24 mouse cellular contexts compared by ENCODE assay signal in genomic region chr2:141800909-141801308, GRCm38 (mm10).
DNase-seq lines count a peak whose midpoint lies in the region; ATAC-seq and TF ChIP-seq lines count a peak whose summit lies in the region.
"Had no signal": no experiment of that assay in that cellular context is flagged by ENCODE, and none has a peak within 500 bp of the region (broad histone marks: within the 10 kb centered on the region; RNA-seq: fewer than 3 reads in every experiment).

No protein-coding gene starts in this region.

- ATAC-seq in stomach, postnatal 0 days (ENCODE audit: low FRiP score, low TSS enrichment) = peak; percentile 54; the same call in 1 of the 2 replicates
- ATAC-seq: activated CD4-positive, CD25-positive, alpha-beta regulatory T cell, adult 4 months; CD4-positive, CD25-positive, alpha-beta regulatory T cell, adult 4 months; forebrain, embryonic 16.5 days; intestine, embryonic 15.5 days had no signal

- no peak overlapping the region for H3K27ac ChIP-seq in stomach, postnatal 0 days (replicated peaks)
- H3K27ac ChIP-seq: embryonic facial prominence, embryonic 13.5 days; forebrain, embryonic 12.5 days; heart, adult 2 months; heart, embryonic 15.5 days; hindbrain, embryonic 14.5 days; intestine, embryonic 15.5 days had no signal

- 85% methylated on average over 2 of the region's 2 CpGs for WGBS in stomach, postnatal 0 days

- H3K4me2 ChIP-seq in stomach, postnatal 0 days (replicated peaks; ENCODE audit: low read depth) = no peak overlapping the region
- H3K4me2 ChIP-seq: embryonic facial prominence, embryonic 13.5 days; forebrain, embryonic 12.5 days; heart, embryonic 11.5 days; heart, embryonic 15.5 days; hindbrain, embryonic 14.5 days; intestine, embryonic 15.5 days had no signal

- no peaks in the 10 kb centered on the region for H3K9me3 ChIP-seq in stomach, postnatal 0 days (ENCODE audit: control insufficient read depth, low read length)
- H3K9me3 ChIP-seq: embryonic facial prominence, embryonic 13.5 days; forebrain, embryonic 12.5 days; heart, embryonic 15.5 days; intestine, embryonic 15.5 days had no signal

- no peak overlapping the region for H3K4me3 ChIP-seq in stomach, postnatal 0 days (ENCODE audit: low read depth, low read length)
- H3K4me3 ChIP-seq: embryonic facial prominence, embryonic 13.5 days; forebrain, embryonic 12.5 days; heart, adult 2 months; heart, embryonic 15.5 days; intestine, embryonic 15.5 days had no signal

- H3K27me3 ChIP-seq in stomach, postnatal 0 days (ENCODE audit: control insufficient read depth, insufficient read depth, low read length) = no peaks in the 10 kb centered on the region
- H3K27me3 ChIP-seq: embryonic facial prominence, embryonic 13.5 days; forebrain, embryonic 12.5 days; heart, embryonic 15.5 days; intestine, embryonic 15.5 days had no signal

- H3K36me3 ChIP-seq in stomach, postnatal 0 days (ENCODE audit: control insufficient read depth, insufficient read depth, low read length) = no peaks in the 10 kb centered on the region
- H3K36me3 ChIP-seq: embryonic facial prominence, embryonic 13.5 days; forebrain, embryonic 12.5 days; G1E; heart, embryonic 15.5 days; intestine, embryonic 15.5 days had no signal

- TF ChIP-seq EP300 in stomach, postnatal 0 days (optimal IDR thresholded peaks at IDR 0.05) = no peak

- H3K4me1 ChIP-seq in stomach, postnatal 0 days (replicated peaks; ENCODE audit: control insufficient read depth, insufficient read depth) = no peaks in the 10 kb centered on the region
- H3K4me1 ChIP-seq: embryonic facial prominence, embryonic 13.5 days; forebrain, embryonic 12.5 days; heart, embryonic 15.5 days; intestine, embryonic 15.5 days had no signal

- H3K9ac ChIP-seq in stomach, postnatal 0 days (ENCODE audit: low read length) = no peak overlapping the region
- H3K9ac ChIP-seq: embryonic facial prominence, embryonic 13.5 days; forebrain, embryonic 12.5 days; heart, embryonic 15.5 days; hindbrain, embryonic 14.5 days; intestine, embryonic 15.5 days had no signal

- no peak for TF ChIP-seq CTCF in stomach, postnatal 0 days (IDR thresholded peaks at IDR 0.05; ENCODE audit: low read depth)

- DNase-seq in adrenal gland, adult 2 months = peak; percentile 37
- no peak for DNase-seq in adrenal gland, postnatal 14 days
- DNase-seq in 3134 (ENCODE audit: extremely low read depth, insufficient read length, low spot score) = peak; percentile 25
- DNase-seq in Muller cell, postnatal 12 days (ENCODE audit: inconsistent ontology term) = peak; percentile 13
- DNase-seq in stomach, postnatal 0 days (ENCODE audit: low spot score) = no peak
- no peak for DNase-seq in ovary, adult 18-20 months (ENCODE audit: low spot score)
- DNase-seq in spleen, postnatal 10 days (ENCODE audit: low spot score in 2 of 2) = no peak
- DNase-seq: adrenal gland, postnatal 10 days; cerebellum, adult 11 months; cerebellum, adult 8-10 months; cerebellum, postnatal 14 days; gastrocnemius, postnatal 10 days; heart, adult 2 months; heart, postnatal 14 days had no signal

Comparison
In these comparisons a context has a peak if more than half of its experiments do, and no peak if none do; other contexts are left out.
1. DNase-seq: peak in adrenal gland, adult 2 months (single experiment), 3134 (single experiment) and Muller cell, postnatal 12 days (single experiment); none in adrenal gland, postnatal 14 days (single experiment), stomach, postnatal 0 days (single experiment), ovary, adult 18-20 months (single experiment) and spleen, postnatal 10 days (0 of 2).